Mouse (Mus musculus) midbrain, embryonic 11.5 days (tissue): ENCODE results near the gene Gm11634. TPM values are rescaled to one million over a fixed set of nuclear protein-coding genes. Genes with fewer than 3 reads are reported as not detected.
"Not testable (repeated sequence)": the region's sequence is repeated elsewhere in the genome, so short reads cannot be mapped to it uniquely, and the experiment has no call there.

Experiments used
- ATAC-seq: fragments of 200-750 bp; cut with Nextera tagmentation; 2 replicates; pipeline ENCODE4 v1.8.0; 2017; ENCODE audit warnings: moderate TSS enrichment, moderate library complexity; ENCODE audit not compliant: low FRiP score
- DNase-seq: peaks from one replicate; pipeline ENCODE4 v3.0.0; 2015; ENCODE audit warnings: low spot score; ENCODE audit errors: missing footprints
- H3K27ac ChIP-seq: fragments of 300-500 bp; sonication (generic); 2 replicates; pipeline ENCODE4 v1.5.1; 2014; ENCODE audit warnings: low read depth, low read length
- H3K27me3 ChIP-seq: fragments of 300-500 bp; sonication (generic); 2 replicates; pipeline ENCODE4 v1.6.1; 2014; ENCODE audit warnings: mild to moderate bottlenecking, low read length, moderate library complexity, mixed read lengths; ENCODE audit not compliant: control insufficient read depth, insufficient read depth
- H3K36me3 ChIP-seq: fragments of 300-500 bp; sonication (generic); 2 replicates; pipeline ENCODE4 v1.6.1; 2014; ENCODE audit warnings: mild to moderate bottlenecking, low read length, moderate library complexity, mixed read lengths; ENCODE audit not compliant: control insufficient read depth, insufficient read depth
- H3K4me1 ChIP-seq: fragments of 300-500 bp; sonication (generic); 2 replicates; pipeline ENCODE4 v1.6.1; 2014; ENCODE audit warnings: low read length; ENCODE audit not compliant: control insufficient read depth, insufficient read depth
- H3K4me2 ChIP-seq: fragments of 300-500 bp; sonication (generic); 2 replicates; pipeline ENCODE4 v1.6.1; 2014; ENCODE audit warnings: mild to moderate bottlenecking, moderate library complexity
- H3K4me3 ChIP-seq: fragments of 300-500 bp; sonication (generic); 2 replicates; pipeline ENCODE4 v1.5.1; 2014; ENCODE audit warnings: low read depth, low read length
- H3K9ac ChIP-seq: fragments of 300-500 bp; sonication (generic); 2 replicates; pipeline ENCODE4 v1.6.1; 2014; ENCODE audit warnings: low read length
- H3K9me3 ChIP-seq: fragments of 300-500 bp; sonication (generic); 2 replicates; pipeline ENCODE4 v1.6.1; 2016; ENCODE audit warnings: low read length; ENCODE audit not compliant: control insufficient read depth
- WGBS: fragments of 180-500 bp; shearing (Covaris S2); extraction: QIAGEN DNeasy Blood & Tissue Kit; methylation state at CpG from one replicate; pipeline ENCODE4 v1.1.7; 2014; 5-methylcytosine and 5-hydroxymethylcytosine counted together
- polyA plus RNA-seq: library from polyadenylated mRNA; unstranded; fragments of >200 nt; fragmentation: Nextera tagmentation; extraction: Ambion mirVana; gene quantifications from 2 replicates; pipeline ENCODE4 v1.2.1, GENCODE M21; 2014

Gene Gm11634
- polyA plus RNA-seq, 1 experiment from 2014 or later: not detected

DNA sequence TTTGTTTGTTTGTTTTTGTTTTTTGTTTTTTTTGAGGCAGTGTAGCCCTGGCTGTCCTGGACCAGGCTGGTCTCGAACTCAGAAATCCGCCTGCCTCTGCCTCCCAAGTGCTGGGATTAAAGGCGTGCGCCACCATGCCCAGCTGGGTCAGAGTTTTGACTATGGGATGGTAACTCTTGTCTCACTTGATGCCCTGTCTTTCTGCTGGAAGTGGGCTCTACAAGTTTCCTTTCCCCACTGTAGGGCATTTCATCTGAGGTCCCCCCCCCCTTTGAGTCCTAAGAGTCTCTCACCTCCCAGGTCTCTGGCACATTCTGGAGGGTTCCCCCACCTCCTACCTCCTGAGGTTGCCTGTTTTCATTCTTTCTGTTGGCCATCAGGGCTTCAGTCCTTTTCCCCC, 8.1 kb upstream of the Gm11634 start:
- H3K27ac ChIP-seq, DNase-seq, H3K4me1 ChIP-seq, H3K9ac ChIP-seq, ATAC-seq, H3K27me3 ChIP-seq, H3K4me3 ChIP-seq, H3K9me3 ChIP-seq, H3K36me3 ChIP-seq, H3K4me2 ChIP-seq: not testable (repeated sequence)
- WGBS: 93% methylated on average over 4 of the region's 4 CpGs

DNA sequence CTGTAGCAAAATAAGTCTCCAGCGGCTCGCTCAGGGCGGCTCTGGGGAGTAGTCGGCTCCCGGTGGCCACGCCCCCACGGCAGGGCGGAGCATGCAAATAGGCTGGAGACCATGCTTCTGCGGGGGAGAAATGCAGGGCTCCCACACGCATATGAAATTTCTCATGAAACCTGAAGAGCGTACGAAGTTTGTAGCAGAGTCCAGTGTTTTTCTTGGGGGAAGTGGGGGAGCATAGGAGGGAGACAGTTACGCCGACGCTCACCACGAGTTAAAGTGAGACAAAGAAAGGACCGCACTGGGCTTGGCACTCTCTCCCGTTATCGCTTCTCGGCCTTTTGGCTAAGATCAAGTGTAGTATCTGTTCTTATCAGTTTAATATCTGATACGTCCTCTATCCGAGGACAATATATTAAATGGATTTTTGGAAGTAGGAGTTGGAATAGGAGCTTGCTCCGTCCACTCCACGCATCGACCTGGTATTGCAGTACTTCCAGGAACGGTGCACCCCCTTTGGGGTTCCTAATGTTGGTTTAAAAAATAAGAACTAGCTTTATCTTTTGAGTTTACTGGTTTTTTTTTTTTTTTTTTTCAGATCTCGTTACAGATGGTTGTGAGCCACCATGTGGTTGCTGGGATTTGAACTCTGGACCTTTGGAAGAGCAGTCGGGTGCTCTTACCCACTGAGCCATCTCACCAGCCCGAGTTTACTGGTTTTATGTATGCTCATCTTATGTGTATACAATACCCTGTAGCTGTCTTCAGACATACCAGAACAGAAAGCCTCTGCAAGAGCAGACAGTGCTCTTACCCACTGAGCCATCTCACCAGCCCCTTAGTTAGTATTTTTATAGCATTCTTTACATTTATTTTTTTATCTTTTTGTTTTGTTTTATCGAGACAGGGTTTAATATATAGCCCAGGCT, 5.7 kb upstream of the Gm11634 start:
- ATAC-seq (peak; percentile 79), DNase-seq (peak; percentile 98)
- WGBS: 1% methylated on average over 30 of the region's 30 CpGs
- Histone ChIP-seq H3K4me2 (peak overlapping the region; percentile 48), H3K27ac (peak overlapping the region; percentile 81), H3K4me3 (peak overlapping the region; percentile 34), H3K9ac (peak overlapping the region; percentile 61)
- H3K9me3 ChIP-seq, H3K4me1 ChIP-seq, H3K36me3 ChIP-seq, H3K27me3 ChIP-seq: not testable (repeated sequence)

DNA sequence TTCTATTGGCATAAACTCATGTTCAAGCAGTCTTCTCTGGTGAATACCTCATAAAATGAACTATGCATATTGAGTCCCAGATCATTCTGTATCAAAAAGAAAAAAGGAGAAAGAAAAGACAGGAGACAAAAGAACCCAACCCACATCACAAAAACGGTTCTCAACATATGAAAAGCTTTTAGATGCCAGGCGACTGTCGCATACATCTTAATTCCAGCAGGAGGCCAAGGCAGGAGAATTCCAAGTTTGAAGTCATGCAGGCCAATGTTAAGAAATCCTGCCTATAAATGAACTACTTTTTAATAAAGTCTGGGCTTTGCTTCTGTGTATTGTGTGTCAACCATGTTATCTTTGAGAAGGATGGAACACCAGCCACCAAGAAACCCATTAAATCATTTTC, 5.1 kb upstream of the Gm11634 start:
- Histone ChIP-seq H3K9ac (no peak overlapping the region; the same call in 1 of the 2 replicates), H3K36me3 (no peaks in the 10 kb centered on the region), H3K27me3 (no peaks in the 10 kb centered on the region), H3K4me2 (peak overlapping the region; percentile 48), H3K4me3 (peak overlapping the region; percentile 34; the same call in 1 of the 2 replicates), H3K4me1 (peaks cover 3% of the 10 kb centered on the region; the same call in 1 of the 2 replicates), H3K27ac (no peak overlapping the region), H3K9me3 (no peaks in the 10 kb centered on the region)
- 2% methylated on average over 3 of the region's 3 CpGs for WGBS
- no peak for ATAC-seq
- DNase-seq: no peak

DNA sequence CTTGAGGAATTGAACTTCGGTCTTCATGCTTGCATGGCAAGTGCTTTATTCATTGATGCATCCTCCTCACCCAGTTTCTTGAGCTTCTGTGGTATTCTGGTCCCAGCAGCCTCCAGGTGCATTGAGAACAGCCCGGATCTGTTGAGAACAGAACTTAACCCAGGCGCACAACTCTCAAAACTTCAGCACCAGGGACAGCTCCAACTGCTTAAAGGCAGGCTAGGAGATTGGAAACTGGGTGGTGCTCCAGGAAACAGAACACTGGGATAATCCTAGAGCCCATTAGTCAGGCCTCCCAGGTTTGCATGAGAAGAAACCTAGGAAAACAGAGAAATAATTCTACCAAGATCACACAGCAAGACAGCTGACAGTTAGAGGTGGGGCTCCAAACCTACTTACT, 3.4 kb upstream of the Gm11634 start:
- Histone ChIP-seq H3K4me2 (no peak overlapping the region), H3K4me1 (peaks cover 3% of the 10 kb centered on the region; the same call in 1 of the 2 replicates)
- no peak for ATAC-seq

DNA sequence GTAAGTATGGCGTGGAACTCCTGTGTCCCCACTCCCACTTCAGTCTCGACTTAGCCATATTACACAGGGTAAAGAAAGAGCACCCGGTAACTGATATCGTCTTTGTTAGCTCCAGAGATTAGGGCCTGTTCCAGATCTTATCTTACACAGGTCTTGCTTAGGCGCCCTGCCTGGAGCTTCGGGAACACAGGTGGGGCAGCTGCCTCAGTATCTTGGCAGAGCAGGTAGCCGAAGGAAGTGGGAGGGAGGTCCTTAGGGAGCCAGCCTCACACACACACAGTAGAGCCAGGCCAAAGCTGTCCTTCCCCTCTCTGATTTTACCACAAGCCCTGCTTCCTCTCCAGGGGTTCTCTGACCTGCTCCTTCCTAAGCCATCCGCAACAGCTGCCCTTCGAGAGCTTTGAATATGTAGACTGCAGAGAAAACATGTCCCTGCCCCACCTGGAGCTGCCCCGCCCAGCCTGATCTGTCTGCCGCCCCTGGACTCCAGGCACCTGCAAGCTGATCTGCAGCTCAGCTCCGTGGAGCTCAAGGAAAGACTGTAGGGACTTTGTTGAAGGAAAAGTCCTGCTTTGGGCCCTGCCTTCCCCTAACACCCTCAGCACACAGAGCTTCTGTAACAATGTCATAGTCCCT, 8.9 kb downstream of the Gm11634 start:
- H3K4me2 ChIP-seq: no peak overlapping the region
- 75% methylated on average over 12 of the region's 12 CpGs for WGBS
- H3K4me3 ChIP-seq: no peak overlapping the region

More for the DNA sequence above, 3.4 kb upstream of the Gm11634 start:
- DNase-seq: peak; percentile 93
- Histone ChIP-seq H3K27me3 (no peaks in the 10 kb centered on the region), H3K9me3 (no peaks in the 10 kb centered on the region), H3K27ac (no peak overlapping the region), H3K4me3 (no peak overlapping the region), H3K9ac (no peak overlapping the region), H3K36me3 (no peaks in the 10 kb centered on the region)
- WGBS: 16% methylated on average over 3 of the region's 3 CpGs

DNA sequence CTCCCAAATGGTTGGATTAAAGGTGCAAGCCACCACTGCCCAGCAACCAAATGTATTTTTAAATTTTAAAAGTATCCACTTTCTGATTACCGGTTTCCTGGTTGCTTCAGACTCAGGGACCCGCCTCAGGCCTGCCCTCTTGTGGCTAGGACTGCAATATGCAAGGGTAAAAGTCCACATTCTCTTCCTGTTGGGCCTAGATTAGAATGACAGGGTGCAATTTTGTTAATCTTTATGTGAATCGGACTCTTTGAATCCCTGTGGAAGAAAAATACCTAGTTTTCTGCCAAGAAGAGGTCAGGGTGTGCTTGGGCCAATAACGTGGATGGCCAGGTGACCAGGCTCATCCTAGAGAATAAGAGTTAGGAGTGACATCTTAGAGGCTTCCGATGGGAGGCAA, 9.6 kb downstream of the Gm11634 start:
- H3K27ac ChIP-seq: no peak overlapping the region

More for the DNA sequence above, 8.9 kb downstream of the Gm11634 start:
- ATAC-seq (no peak), DNase-seq (no peak)
- H3K9ac ChIP-seq: no peak overlapping the region
- no peak overlapping the region for H3K27ac ChIP-seq
- H3K36me3 ChIP-seq: no peaks in the 10 kb centered on the region
- no peaks in the 10 kb centered on the region for H3K4me1 ChIP-seq
- H3K27me3 ChIP-seq: no peaks in the 10 kb centered on the region
- no peaks in the 10 kb centered on the region for H3K9me3 ChIP-seq

DNA sequence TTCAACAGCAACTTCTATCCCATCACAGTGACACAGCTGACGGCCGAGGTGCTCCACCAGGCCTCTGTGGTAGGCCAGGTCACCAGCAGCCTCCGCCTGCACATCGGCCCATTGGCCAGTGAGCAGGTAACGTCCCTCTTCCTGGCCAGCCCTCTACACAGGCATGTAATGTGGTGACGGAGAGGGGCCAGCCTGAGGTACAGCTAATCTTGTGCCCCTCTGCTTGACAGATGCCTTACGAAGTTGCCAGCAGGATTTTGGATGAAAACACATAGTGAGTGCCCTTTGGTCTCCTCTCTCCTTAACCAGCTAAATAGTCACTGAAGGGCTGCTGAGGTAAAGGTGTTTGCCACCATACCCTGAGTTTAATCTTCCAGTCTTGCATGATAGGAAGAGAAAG, 10.2 kb downstream of the Gm11634 start:
- no peak overlapping the region for H3K4me2 ChIP-seq
- no peak overlapping the region for H3K27ac ChIP-seq
- H3K4me1 ChIP-seq: no peaks in the 10 kb centered on the region
- no peaks in the 10 kb centered on the region for H3K9me3 ChIP-seq
- DNase-seq (no peak), ATAC-seq (no peak)
- WGBS: 91% methylated on average over 7 of the region's 7 CpGs
- H3K4me3 ChIP-seq: no peak overlapping the region
- H3K9ac ChIP-seq: no peak overlapping the region
- H3K36me3 ChIP-seq: no peaks in the 10 kb centered on the region
- no peaks in the 10 kb centered on the region for H3K27me3 ChIP-seq

More for the DNA sequence above, 9.6 kb downstream of the Gm11634 start:
- ATAC-seq (no peak), DNase-seq (peak; percentile 95)
- no peaks in the 10 kb centered on the region for H3K9me3 ChIP-seq
- no peaks in the 10 kb centered on the region for H3K36me3 ChIP-seq
- 33% methylated on average over 5 of the region's 5 CpGs for WGBS
- H3K9ac ChIP-seq: no peak overlapping the region
- H3K4me2 ChIP-seq: no peak overlapping the region
- no peaks in the 10 kb centered on the region for H3K4me1 ChIP-seq
- H3K4me3 ChIP-seq: no peak overlapping the region
- H3K27me3 ChIP-seq: no peaks in the 10 kb centered on the region

DNA sequence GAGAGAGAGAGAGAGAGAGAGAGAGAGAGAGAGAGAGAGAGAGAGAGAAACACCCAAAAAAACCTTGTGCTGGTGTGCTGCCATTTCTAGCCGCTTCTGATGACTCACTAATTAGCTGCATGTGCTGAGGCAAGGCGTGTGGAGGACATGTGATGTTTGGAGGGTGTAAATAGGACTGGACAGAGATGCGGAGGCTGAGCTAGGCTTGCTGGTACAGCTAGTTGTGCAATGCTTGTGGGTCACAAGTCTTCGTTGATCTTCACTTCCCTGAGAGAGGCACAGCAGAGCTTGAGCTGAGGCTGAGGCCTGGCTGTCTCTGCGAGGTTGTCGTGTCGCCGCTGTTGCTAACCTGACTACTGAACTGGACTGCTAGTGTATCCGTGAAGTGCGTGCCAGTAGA, 11.4 kb downstream of the Gm11634 start:
- Histone ChIP-seq H3K9me3 (no peaks in the 10 kb centered on the region), H3K4me2 (no peak overlapping the region), H3K27ac (no peak overlapping the region), H3K4me3 (no peak overlapping the region), H3K9ac (no peak overlapping the region), H3K36me3 (no peaks in the 10 kb centered on the region), H3K4me1 (no peaks in the 10 kb centered on the region), H3K27me3 (no peaks in the 10 kb centered on the region)
- 88% methylated on average over 10 of the region's 10 CpGs for WGBS
- DNase-seq (no peak), ATAC-seq (no peak)

DNA sequence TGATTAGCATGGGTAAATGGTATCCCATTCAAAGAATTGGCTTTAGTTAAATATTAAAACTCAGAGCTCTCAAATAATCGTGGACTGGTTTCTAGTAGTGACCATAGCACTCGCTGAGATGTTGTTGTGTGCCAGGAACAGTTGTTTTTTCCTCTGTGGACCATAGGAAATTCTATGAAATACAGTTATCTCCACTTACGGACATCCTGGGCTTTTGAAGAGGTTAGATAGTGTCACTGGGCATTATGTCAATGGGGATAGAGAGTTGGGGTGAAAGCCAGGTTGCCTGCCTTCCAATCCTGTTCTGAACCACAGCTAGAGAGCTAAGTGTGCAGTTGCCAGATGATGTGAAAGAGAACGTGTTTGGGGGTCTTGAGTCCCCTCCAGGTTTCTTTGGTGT, 13.3 kb downstream of the Gm11634 start:
- Histone ChIP-seq H3K4me1 (peaks cover 8% of the 10 kb centered on the region; the same call in 1 of the 2 replicates), H3K4me2 (no peak overlapping the region), H3K36me3 (peaks cover under 1% of the 10 kb centered on the region; the same call in 1 of the 2 replicates), H3K27me3 (no peaks in the 10 kb centered on the region), H3K9ac (no peak overlapping the region), H3K9me3 (no peaks in the 10 kb centered on the region), H3K4me3 (no peak overlapping the region), H3K27ac (no peak overlapping the region)
- 84% methylated on average over 4 of the region's 4 CpGs for WGBS
- DNase-seq (no peak), ATAC-seq (no peak)
